ENCODE assay signal across 8 mouse cellular contexts in the genomic region with DNA sequence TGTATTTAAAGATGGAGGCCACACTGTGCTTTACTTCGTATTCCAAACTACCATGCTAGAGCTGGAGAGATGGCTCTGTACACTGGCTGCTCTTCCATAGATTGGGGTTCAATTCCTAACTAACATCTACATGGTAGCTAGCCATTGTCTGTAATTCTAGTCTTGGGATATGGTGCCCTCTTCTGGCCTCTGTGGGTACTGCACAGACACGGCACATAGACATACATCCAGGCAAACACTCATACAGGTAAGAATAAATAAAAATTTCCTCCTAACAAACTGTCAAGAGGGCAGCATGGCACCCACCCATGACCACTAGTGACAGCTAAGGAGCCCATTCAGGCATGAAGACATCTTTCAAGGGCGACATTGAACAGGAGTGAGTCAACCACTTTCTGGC. TPM values are rescaled to one million over a fixed set of nuclear protein-coding genes. Genes with fewer than 3 reads are reported as not detected.
DNase-seq lines count a peak whose midpoint lies in the region; ATAC-seq and TF ChIP-seq lines count a peak whose summit lies in the region.

No protein-coding gene starts in this region.

- no peak for TF ChIP-seq POLR2A in heart, adult 2 months (IDR thresholded peaks at IDR 0.05; ENCODE audit: insufficient read depth, low read depth, low read length)

- H3K9ac ChIP-seq in heart, adult 2 months (ENCODE audit: low read depth, low read length), result no peak overlapping the region
- no peak overlapping the region for H3K9ac ChIP-seq in heart, embryonic 12.5 days
- H3K9ac ChIP-seq in midbrain, embryonic 13.5 days (replicated peaks), result no peak overlapping the region

- no peak overlapping the region for H3K4me3 ChIP-seq in heart, adult 2 months
- H3K4me3 ChIP-seq in heart, embryonic 12.5 days, result no peak overlapping the region
- H3K4me3 ChIP-seq in midbrain, embryonic 13.5 days (replicated peaks), result no peak overlapping the region

- H3K79me2 ChIP-seq in heart, adult 2 months (replicated peaks; ENCODE audit: control insufficient read depth, insufficient read depth, low read length), result no peaks in the 10 kb centered on the region

- no peak; the same call in none of the 2 replicates for TF ChIP-seq CTCF in heart, adult 2 months (IDR thresholded peaks at IDR 0.05)

- intact Hi-C loops in heart, adult 2 months (cut with DNase I), result loop anchor here (1.0 to 10.0 kb wide), 6 partner anchors 30 to 206 kb away; a partner anchor contains a TSS
- intact Hi-C loops in left cerebral cortex, postnatal 36 days (cut with DNase I), result loop anchor here (5.0 kb wide), 1 partner anchor 94 kb away; no protein-coding TSS in a partner anchor

- no peak overlapping the region for H3K4me2 ChIP-seq in heart, embryonic 12.5 days
- no peak overlapping the region for H3K4me2 ChIP-seq in midbrain, embryonic 13.5 days (replicated peaks)

- no peak overlapping the region for H3K27ac ChIP-seq in heart, adult 2 months
- no peak overlapping the region for H3K27ac ChIP-seq in heart, embryonic 12.5 days (ENCODE audit: poor library complexity, severe bottlenecking)
- H3K27ac ChIP-seq in midbrain, embryonic 13.5 days, result no peak overlapping the region

- no peaks in the 10 kb centered on the region for H3K4me1 ChIP-seq in heart, adult 2 months (ENCODE audit: control insufficient read depth, insufficient read depth, low read length)
- H3K4me1 ChIP-seq in heart, embryonic 12.5 days (replicated peaks), result no peaks in the 10 kb centered on the region
- H3K4me1 ChIP-seq in midbrain, embryonic 13.5 days (replicated peaks), result 0 out of 2 replicates have a peak, but pooled peaks cover 3% of the 10 kb centered on the region

- no peak for ATAC-seq in heart, embryonic 12.5 days (ENCODE audit: insufficient number of reproducible peaks, low FRiP score)
- ATAC-seq in midbrain, embryonic 13.5 days, result peak; percentile 56

- no peaks in the 10 kb centered on the region for H3K9me3 ChIP-seq in heart, embryonic 12.5 days (replicated peaks)
- H3K9me3 ChIP-seq in midbrain, embryonic 13.5 days, result no peaks in the 10 kb centered on the region

- H3K27me3 ChIP-seq in heart, adult 2 months (ENCODE audit: control insufficient read depth, insufficient read depth, low read length), result no peaks in the 10 kb centered on the region
- H3K27me3 ChIP-seq in heart, embryonic 12.5 days (replicated peaks), result no peaks in the 10 kb centered on the region
- H3K27me3 ChIP-seq in midbrain, embryonic 13.5 days, result no peaks in the 10 kb centered on the region

- 0 out of 2 replicates have a peak, but pooled peaks have one; percentile 62 for TF ChIP-seq EP300 in heart, adult 2 months (IDR thresholded peaks at IDR 0.05; ENCODE audit: insufficient read depth, low read depth, low read length)

- WGBS in heart, adult 2 months, result 11% methylated on average over 3 of the region's 3 CpGs
- 17% methylated on average over 3 of the region's 3 CpGs for WGBS in heart, embryonic 12.5 days
- WGBS in midbrain, embryonic 13.5 days, result 15% methylated on average over 3 of the region's 3 CpGs

- H3K36me3 ChIP-seq in heart, adult 2 months (ENCODE audit: control insufficient read depth, insufficient read depth, low read length), result no peaks in the 10 kb centered on the region
- H3K36me3 ChIP-seq in heart, embryonic 12.5 days, result peaks cover 88% of the 10 kb centered on the region
- peaks cover 86% of the 10 kb centered on the region for H3K36me3 ChIP-seq in midbrain, embryonic 13.5 days

- peak; percentile 63 to 85 for DNase-seq in heart, adult 2 months
- peak; percentile 87 to 92 for DNase-seq in cerebellum, postnatal 10 days
- DNase-seq in frontal cortex, postnatal 25 days (ENCODE audit: low spot score in 2 of 2), result peak; percentile 87 to 91
- DNase-seq in kidney, adult 11 months, result peak; percentile 58
- DNase-seq in left cerebral cortex, postnatal 36 days (ENCODE audit: low spot score in 2 of 2), result peak; percentile 78 to 79
- DNase-seq in spleen, adult 12 weeks (ENCODE audit: low spot score), result peak; percentile 65

RNA-seq across cellular contexts. Expression of a gene that starts 12.0 kb away (rescaled TPM):
- total RNA-seq in heart, adult 2 months (2021), result 1 to 10 TPM; 1.6 to 2.4 TPM
- polyA plus RNA-seq in heart, adult 2 months (2012; rRNA removed), result 2.6 and 3.6 TPM in 2 replicates
- 1.6 and 2.5 TPM in 2 replicates for polyA plus RNA-seq in heart, embryonic 12.5 days (2016; fragmentation: Nextera tagmentation; extraction: Ambion mirVana)
- total RNA-seq in left cerebral cortex, postnatal 36 days (2021), result 10 to 100 TPM in 1 of 2 experiments, 1 to 10 TPM in 1; 9.4 to 11.9 TPM
- 7.7 and 7.8 TPM in 2 replicates for polyA plus RNA-seq in midbrain, embryonic 13.5 days (2015; fragmentation: Nextera tagmentation; extraction: Ambion mirVana)

RNA-seq across cellular contexts. Expression of a gene that starts 13.6 kb away (rescaled TPM):
- total RNA-seq in heart, adult 2 months (2021), result 10 to 100 TPM; 17.0 to 21.2 TPM
- 11.9 and 21.5 TPM in 2 replicates for polyA plus RNA-seq in heart, adult 2 months (2012; rRNA removed)
- polyA plus RNA-seq in heart, embryonic 12.5 days (2016; fragmentation: Nextera tagmentation; extraction: Ambion mirVana), result 28.4 and 29.1 TPM in 2 replicates
- total RNA-seq in left cerebral cortex, postnatal 36 days (2021), result 10 to 100 TPM; 29.7 to 30.7 TPM
- polyA plus RNA-seq in midbrain, embryonic 13.5 days (2015; fragmentation: Nextera tagmentation; extraction: Ambion mirVana), result 43.6 and 48.7 TPM in 2 replicates

RNA-seq across cellular contexts. Expression of a gene that starts 27.4 kb away (rescaled TPM):
- total RNA-seq in heart, adult 2 months (2021), result 100 to 1,000 TPM; 351 to 359 TPM
- polyA plus RNA-seq in heart, adult 2 months (2012; rRNA removed), result 206 and 250 TPM in 2 replicates
- polyA plus RNA-seq in heart, embryonic 12.5 days (2016; fragmentation: Nextera tagmentation; extraction: Ambion mirVana), result 295 and 296 TPM in 2 replicates
- 100 to 1,000 TPM; 115 to 118 TPM for total RNA-seq in left cerebral cortex, postnatal 36 days (2021)
- 430 and 454 TPM in 2 replicates for polyA plus RNA-seq in midbrain, embryonic 13.5 days (2015; fragmentation: Nextera tagmentation; extraction: Ambion mirVana)

RNA-seq across cellular contexts. Expression of a gene that starts 35.8 kb away (rescaled TPM):
- not detected for total RNA-seq in heart, adult 2 months (2021)
- polyA plus RNA-seq in heart, adult 2 months (2012; rRNA removed), result not detected in 2 replicates
- not detected in 2 replicates for polyA plus RNA-seq in heart, embryonic 12.5 days (2016; fragmentation: Nextera tagmentation; extraction: Ambion mirVana)
- 1 to 10 TPM in 1 of 2 experiments, not detected in 1; 1.0 TPM for total RNA-seq in left cerebral cortex, postnatal 36 days (2021)
- not detected in 2 replicates for polyA plus RNA-seq in midbrain, embryonic 13.5 days (2015; fragmentation: Nextera tagmentation; extraction: Ambion mirVana)

RNA-seq across cellular contexts. Expression of a gene that starts 35.9 kb away (rescaled TPM):
- not detected for total RNA-seq in heart, adult 2 months (2021)
- polyA plus RNA-seq in heart, adult 2 months (2012; rRNA removed), result 0.12 TPM in 1 of 2 replicates, not detected in the other
- polyA plus RNA-seq in heart, embryonic 12.5 days (2016; fragmentation: Nextera tagmentation; extraction: Ambion mirVana), result 0.19 and 0.21 TPM in 2 replicates
- total RNA-seq in left cerebral cortex, postnatal 36 days (2021), result 1 to 10 TPM; 1.1 TPM
- polyA plus RNA-seq in midbrain, embryonic 13.5 days (2015; fragmentation: Nextera tagmentation; extraction: Ambion mirVana), result 0.44 and 0.63 TPM in 2 replicates
